Mouse (Mus musculus) kidney, embryonic 16.5 days (tissue): ENCODE measurements at regions not wholly inside any gene's neighbourhood (a gene's known extent, or its start where the extent isn't known, plus 50 kb on each side); places are given as distances from the start of the nearest gene placed in this dataset.

Experiments
- ATAC-seq: fragments of 200-750 bp; cut with Nextera tagmentation; 2 replicates; pipeline ENCODE4 v1.8.0; 2017; ENCODE audit warnings: moderate TSS enrichment; ENCODE audit not compliant: low FRiP score, low TSS enrichment
- H3K27ac ChIP-seq: fragments of 300-500 bp; sonication (generic); 2 replicates; pipeline ENCODE4 v1.5.1; 2014; ENCODE audit warnings: low read length
- H3K27me3 ChIP-seq: fragments of 300-500 bp; sonication (generic); 2 replicates; pipeline ENCODE4 v1.6.1; 2014; ENCODE audit warnings: low read length, control low read depth, mixed read lengths; ENCODE audit not compliant: insufficient read depth
- H3K36me3 ChIP-seq: fragments of 300-500 bp; sonication (generic); 2 replicates; pipeline ENCODE4 v1.6.1; 2014; ENCODE audit warnings: low read length, control low read depth, mixed read lengths; ENCODE audit not compliant: insufficient read depth
- H3K4me1 ChIP-seq: fragments of 300-500 bp; sonication (generic); 2 replicates; pipeline ENCODE4 v1.6.1; 2014; ENCODE audit warnings: low read length, control low read depth, mixed read lengths; ENCODE audit not compliant: insufficient read depth
- H3K4me2 ChIP-seq: fragments of 300-500 bp; sonication (generic); replicated peaks from 2 replicates; pipeline ENCODE4 v1.6.1; 2014; ENCODE audit warnings: low read depth, low read length
- H3K4me3 ChIP-seq: fragments of 300-500 bp; sonication (generic); 2 replicates; pipeline ENCODE4 v1.5.1; 2014; ENCODE audit warnings: mild to moderate bottlenecking, low read length
- H3K9ac ChIP-seq: fragments of 300-500 bp; sonication (generic); replicated peaks from 2 replicates; pipeline ENCODE4 v1.6.1; 2014; ENCODE audit warnings: low read length
- H3K9me3 ChIP-seq: fragments of 300-500 bp; sonication (generic); 2 replicates; pipeline ENCODE4 v1.6.1; 2016; ENCODE audit warnings: low read length, control low read depth
- WGBS: fragments of 180-500 bp; shearing (Covaris S2); extraction: QIAGEN DNeasy Blood & Tissue Kit; methylation state at CpG from one replicate; pipeline ENCODE4 v1.1.7; 2014; 5-methylcytosine and 5-hydroxymethylcytosine counted together

DNA sequence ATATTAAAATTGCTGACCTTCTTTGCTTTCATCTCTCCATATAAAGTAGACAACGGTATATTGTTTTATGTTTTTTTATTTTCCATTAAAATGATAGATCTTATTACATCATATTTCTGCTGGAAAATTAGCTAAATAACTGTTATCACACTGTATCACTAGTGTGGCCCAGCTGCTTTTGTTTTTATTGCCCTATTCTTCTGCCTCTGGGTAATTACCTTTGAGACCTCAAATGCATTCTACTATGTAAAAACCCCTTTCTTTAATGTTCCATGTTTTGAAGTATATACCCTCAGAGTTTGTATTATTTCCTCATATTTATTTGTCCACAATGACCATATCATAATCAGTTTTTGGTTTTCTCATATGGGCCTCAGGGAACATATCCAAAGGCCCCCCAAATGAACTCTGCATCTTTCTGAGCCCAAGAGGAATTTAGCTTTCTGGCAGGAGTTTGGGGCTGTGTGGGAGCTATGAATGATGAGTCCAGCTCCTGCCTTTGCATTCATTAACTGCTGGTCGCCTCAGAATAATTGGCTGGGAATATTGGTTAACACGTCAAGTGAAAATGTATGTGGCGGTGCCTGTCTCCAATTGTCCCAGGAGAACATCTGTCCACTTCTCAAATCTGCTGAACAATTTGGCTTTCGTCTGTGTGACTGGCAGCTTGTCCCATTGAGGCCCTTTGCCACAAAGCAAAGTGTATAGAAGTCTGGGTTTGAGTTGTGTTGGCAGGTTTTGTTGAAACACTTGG lies 721.1 kb upstream of the Slit2 start:
- no peaks in the 10 kb centered on the region for H3K4me1 ChIP-seq
- no peak overlapping the region for H3K4me2 ChIP-seq
- H3K36me3 ChIP-seq, result no peaks in the 10 kb centered on the region
- H3K4me3 ChIP-seq, result no peak overlapping the region
- no peaks in the 10 kb centered on the region for H3K9me3 ChIP-seq
- 67% methylated on average over 5 of the region's 5 CpGs for WGBS
- no peak overlapping the region for H3K27ac ChIP-seq
- H3K27me3 ChIP-seq, result no peaks in the 10 kb centered on the region
- no peak for ATAC-seq
- no peak overlapping the region for H3K9ac ChIP-seq

DNA sequence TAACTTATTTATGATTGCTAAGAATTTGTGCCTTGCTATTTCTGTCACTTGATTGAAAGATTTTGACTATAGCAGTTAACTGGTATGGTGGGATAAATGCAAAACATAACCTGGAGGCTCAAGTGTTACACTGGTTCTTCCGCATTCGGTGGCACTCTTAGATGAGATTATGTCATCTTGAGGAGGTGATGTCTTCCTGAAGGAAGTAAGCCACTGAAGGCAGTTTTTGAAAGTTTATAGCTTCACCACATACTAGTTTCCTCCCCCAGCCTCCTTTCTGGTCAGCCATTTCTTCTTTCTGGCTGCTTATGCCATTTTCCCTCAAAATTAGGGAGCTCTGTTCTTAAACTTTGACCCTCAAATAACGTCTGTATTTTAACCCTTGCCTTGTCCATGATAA lies 710.3 kb upstream of the Slit2 start:
- no peak overlapping the region for H3K27ac ChIP-seq
- no peaks in the 10 kb centered on the region for H3K36me3 ChIP-seq
- no peak overlapping the region for H3K9ac ChIP-seq
- H3K9me3 ChIP-seq, result no peaks in the 10 kb centered on the region
- 65% methylated on average over 3 of the region's 3 CpGs for WGBS
- H3K4me2 ChIP-seq, result no peak overlapping the region
- H3K4me3 ChIP-seq, result no peak overlapping the region
- H3K4me1 ChIP-seq, result peaks cover 20% of the 10 kb centered on the region; the same call in 1 of the 2 replicates
- H3K27me3 ChIP-seq, result no peaks in the 10 kb centered on the region
- ATAC-seq, result no peak

DNA sequence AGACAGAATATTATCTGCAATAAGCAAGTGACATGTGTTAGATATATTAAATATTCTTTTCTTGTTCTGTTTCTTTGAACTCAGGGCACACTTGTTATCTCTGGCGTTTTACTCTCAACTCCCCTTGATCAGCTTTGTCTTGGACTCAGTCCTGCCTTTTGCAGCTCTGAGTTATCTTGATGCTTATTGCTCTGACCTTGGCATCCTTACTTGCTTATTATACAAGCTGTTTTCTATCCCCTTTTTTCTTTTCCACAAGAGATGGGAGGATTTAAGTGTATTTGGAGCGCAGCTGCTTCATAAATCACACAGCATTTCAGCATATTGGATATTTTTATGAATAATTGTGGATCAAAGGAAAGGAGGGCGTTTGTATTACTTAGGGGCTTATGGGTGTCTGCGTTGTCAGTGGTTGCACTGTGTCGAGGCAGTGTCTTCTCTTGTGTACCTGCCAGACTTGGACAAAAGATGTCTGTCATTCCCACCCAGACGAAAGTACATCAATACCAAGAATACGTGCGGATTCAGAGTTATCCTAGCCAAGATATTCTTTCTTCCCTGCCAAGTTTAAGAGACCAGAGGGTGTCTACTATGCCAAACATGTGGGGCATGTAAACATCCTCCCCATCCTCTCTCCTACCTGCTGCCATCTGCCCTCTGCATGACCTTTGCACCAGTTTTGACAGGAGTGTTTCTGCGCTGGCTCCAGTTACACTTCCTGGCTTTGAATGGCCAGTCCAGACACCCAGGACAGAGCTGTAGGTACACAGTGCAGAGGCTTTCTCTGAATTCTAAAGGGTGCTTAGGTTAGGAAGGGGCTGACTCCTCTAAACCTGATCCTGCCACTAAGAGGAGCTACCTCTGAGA lies 709.3 kb upstream of the Slit2 start:
- Histone ChIP-seq H3K27me3 (no peaks in the 10 kb centered on the region), H3K27ac (0 out of 2 replicates have a peak overlapping the region, but pooled peaks have one; percentile 17), H3K36me3 (no peaks in the 10 kb centered on the region), H3K4me1 (peaks cover 20% of the 10 kb centered on the region; the same call in 1 of the 2 replicates), H3K4me3 (no peak overlapping the region), H3K9ac (no peak overlapping the region), H3K9me3 (no peaks in the 10 kb centered on the region), H3K4me2 (no peak overlapping the region)
- peak; percentile 85 for ATAC-seq
- 36% methylated on average over 9 of the region's 9 CpGs for WGBS

DNA sequence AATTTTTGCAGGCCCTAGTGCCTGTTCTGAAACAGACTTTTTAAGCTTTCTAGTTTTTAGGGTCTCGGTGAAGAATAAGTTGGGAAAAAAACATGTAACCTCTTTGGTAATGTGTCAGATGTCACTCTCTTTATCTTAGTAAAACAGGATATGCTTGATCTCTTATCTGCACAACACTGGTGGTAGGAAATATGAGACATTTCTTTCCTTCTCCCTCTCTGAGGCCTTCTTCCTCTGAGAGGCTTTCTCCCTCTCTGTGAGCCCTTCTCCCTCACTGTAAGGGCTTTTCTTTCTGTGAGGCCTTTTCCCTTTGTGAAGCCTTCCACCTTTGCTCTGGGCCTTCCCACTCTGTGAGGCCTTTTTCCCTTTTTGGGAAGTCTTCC lies 708.7 kb upstream of the Slit2 start:
- Histone ChIP-seq H3K9me3 (no peaks in the 10 kb centered on the region), H3K4me2 (no peak overlapping the region), H3K4me1 (peaks cover 20% of the 10 kb centered on the region; the same call in 1 of the 2 replicates), H3K9ac (peak overlapping the region; percentile 22; the same call in 1 of the 2 replicates), H3K4me3 (no peak overlapping the region), H3K27me3 (no peaks in the 10 kb centered on the region), H3K36me3 (no peaks in the 10 kb centered on the region), H3K27ac (peak overlapping the region; percentile 20)
- 41% methylated on average over 1 of the region's 1 CpGs for WGBS
- no peak for ATAC-seq

DNA sequence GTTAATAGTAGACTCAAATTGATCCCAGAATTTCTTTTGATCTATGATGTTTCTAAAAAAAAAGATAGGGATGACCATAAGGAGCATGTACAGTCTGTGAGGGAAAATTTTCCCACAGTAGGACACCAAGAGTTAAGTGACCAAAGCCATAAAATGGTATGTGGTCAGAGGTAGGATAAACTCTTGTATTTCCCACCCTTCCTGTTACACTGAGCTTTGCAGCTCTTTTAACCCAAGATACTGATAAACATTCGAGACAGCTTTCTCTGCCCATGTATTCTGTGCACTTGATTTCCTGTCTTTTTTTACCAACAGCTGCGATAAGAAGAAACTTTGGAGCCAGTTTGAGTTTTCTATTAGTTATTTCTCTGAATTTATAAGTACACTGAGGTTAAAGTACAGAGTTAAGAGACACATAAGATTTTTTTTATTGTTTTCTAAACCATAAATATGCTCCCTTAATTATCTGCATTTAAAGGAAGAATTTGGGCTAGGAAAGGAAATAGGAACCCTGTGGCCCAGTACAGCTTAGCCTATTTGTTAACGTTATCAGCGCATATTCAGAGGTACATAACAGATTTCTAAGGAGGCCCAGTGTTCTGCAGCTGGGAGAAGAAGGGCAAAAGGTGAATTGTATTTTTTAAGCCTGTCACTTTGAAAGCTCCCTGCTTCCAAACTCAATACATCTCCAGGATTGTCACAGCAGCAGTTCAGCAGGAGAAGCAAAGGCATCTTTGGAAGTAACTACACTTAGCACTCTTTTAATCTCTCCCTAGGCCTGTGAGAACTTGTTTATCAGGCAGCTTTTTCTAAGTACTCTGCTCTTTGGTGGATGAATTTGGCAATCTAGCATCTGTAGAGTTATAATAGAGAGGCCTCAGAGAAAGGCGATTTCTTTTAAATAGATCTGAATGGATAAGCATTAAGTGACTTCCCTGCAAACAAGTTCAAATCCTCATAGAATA lies 706.4 kb upstream of the Slit2 start:
- Histone ChIP-seq H3K4me3 (no peak overlapping the region), H3K9me3 (no peaks in the 10 kb centered on the region), H3K4me1 (peaks cover 20% of the 10 kb centered on the region; the same call in 1 of the 2 replicates), H3K27ac (no peak overlapping the region), H3K4me2 (no peak overlapping the region), H3K9ac (no peak overlapping the region), H3K27me3 (no peaks in the 10 kb centered on the region), H3K36me3 (no peaks in the 10 kb centered on the region)
- ATAC-seq, result peak; percentile 84; the same call in 1 of the 2 replicates
- WGBS, result 40% methylated on average over 5 of the region's 5 CpGs

DNA sequence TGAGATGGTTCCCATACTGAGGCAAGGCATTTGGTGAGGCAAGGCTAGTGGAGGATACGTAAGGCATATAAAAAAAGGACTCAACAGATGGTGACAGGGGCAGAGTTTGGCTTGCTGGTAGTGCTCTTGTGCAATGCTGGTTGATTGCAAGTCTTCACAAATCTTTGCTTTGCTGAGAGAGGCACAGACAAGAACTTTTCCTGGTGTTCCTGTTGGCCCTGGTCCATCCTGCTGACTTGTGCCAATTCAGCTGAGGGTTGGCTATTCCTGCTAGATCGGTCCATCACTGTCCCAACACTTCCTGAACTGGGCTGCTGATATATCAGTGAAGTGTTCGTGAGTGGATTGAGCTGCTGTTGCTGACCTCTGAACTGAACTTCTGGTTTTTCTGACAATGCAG lies 703.3 kb upstream of the Slit2 start:
- H3K9ac ChIP-seq, result no peak overlapping the region
- no peak overlapping the region for H3K4me3 ChIP-seq
- H3K36me3 ChIP-seq, result no peaks in the 10 kb centered on the region
- no peaks in the 10 kb centered on the region for H3K9me3 ChIP-seq
- 73% methylated on average over 3 of the region's 3 CpGs for whole genome bisulfite sequencing
- H3K27ac ChIP-seq, result no peak overlapping the region
- no peak for ATAC-seq
- H3K27me3 ChIP-seq, result no peaks in the 10 kb centered on the region
- H3K4me1 ChIP-seq, result peaks cover 7% of the 10 kb centered on the region; the same call in 1 of the 2 replicates
- no peak overlapping the region for H3K4me2 ChIP-seq

DNA sequence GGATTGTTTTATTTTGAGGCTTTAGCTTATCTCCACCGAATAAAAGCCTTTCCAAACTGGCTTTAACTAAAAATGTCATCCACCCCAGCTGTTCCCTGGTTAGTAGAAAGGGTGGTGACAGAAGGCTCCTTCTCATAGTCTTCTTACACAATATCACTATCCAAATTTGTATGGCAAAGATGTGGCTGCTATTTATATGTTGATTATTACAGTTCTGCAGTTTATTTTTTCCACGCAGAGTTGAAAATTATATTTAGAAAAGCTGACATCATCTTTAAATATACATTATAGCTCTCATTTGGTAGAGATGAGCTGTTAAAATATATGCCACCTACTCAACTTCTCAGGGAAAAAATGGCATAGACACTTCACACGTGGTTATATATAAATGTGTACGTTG lies 683.3 kb upstream of the Slit2 start:
- Histone ChIP-seq H3K9me3 (no peaks in the 10 kb centered on the region), H3K4me2 (no peak overlapping the region), H3K27me3 (no peaks in the 10 kb centered on the region), H3K9ac (no peak overlapping the region), H3K27ac (no peak overlapping the region), H3K4me3 (no peak overlapping the region), H3K4me1 (no peaks in the 10 kb centered on the region), H3K36me3 (no peaks in the 10 kb centered on the region)
- 87% methylated on average over 4 of the region's 4 CpGs for WGBS
- ATAC-seq, result no peak

DNA sequence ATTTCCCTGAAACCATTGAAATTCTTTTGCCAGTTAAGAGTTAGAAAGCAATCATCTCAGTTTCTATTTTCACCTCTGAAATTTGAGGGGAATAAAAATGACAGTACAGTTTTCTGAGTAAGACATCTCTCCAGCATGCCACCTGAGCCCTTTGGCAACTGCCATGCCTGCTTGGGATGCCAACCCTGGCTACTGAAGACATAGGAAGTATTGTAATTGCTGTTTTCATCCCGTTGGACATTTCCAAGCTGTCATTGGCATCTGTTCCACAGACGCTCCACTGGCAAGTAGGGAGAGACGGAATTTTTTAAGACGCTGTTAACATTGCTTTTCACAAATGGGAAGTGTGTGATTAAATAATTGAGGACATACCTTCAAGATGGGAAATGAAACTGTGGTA lies 665.4 kb upstream of the Slit2 start:
- Histone ChIP-seq H3K36me3 (no peaks in the 10 kb centered on the region), H3K4me3 (no peak overlapping the region), H3K9ac (no peak overlapping the region), H3K27me3 (no peaks in the 10 kb centered on the region), H3K4me2 (no peak overlapping the region), H3K9me3 (no peaks in the 10 kb centered on the region), H3K4me1 (no peaks in the 10 kb centered on the region), H3K27ac (no peak overlapping the region)
- no peak for ATAC-seq
- 89% methylated on average over 4 of the region's 4 CpGs for WGBS

DNA sequence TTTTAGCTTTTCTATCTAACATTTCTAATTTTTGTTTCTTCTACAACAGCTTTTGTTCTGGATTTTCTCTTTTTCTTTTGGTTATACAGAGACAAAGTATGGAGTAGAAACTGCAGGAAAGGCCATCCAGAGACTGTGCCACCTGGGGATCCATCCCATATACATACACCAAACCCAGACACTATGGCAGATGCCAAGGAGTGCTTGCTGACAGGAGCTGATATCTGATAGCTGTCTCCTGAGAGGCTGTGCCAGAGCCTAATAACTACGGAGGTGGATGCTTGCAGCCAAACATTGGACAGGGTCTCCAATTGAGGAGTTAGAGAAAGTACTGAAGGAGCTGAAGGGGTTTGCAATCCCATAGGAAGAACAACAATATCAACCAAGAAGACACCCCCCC lies 664.8 kb upstream of the Slit2 start:
- Histone ChIP-seq H3K9me3 (no peaks in the 10 kb centered on the region), H3K9ac (no peak overlapping the region), H3K36me3 (no peaks in the 10 kb centered on the region), H3K27ac (no peak overlapping the region), H3K4me2 (no peak overlapping the region), H3K4me1 (no peaks in the 10 kb centered on the region), H3K27me3 (no peaks in the 10 kb centered on the region), H3K4me3 (no peak overlapping the region)
- ATAC-seq, result no peak
- whole genome bisulfite sequencing, result 50% methylated on average over 1 of the region's 1 CpGs
